Mouse (Mus musculus) cerebellum, adult 9-11 months (tissue): Measurements from ENCODE around the gene Nsun2.

Source experiments
- DNase-seq: peaks from one replicate; pipeline ENCODE4 v3.0.0; 2022

Nsun2 gene

GRCm38 (mm10) chr13:69533405-69534333, at the start of gene Nsun2:
TSS of gene Nsun2 (plus strand) at chr13:69533746.
- DNase-seq = peak; percentile 85

- DNase-seq = peak; percentile 25
Measured at GRCm38 (mm10) chr13:69485326-69485725, 48.2 kb upstream of the Nsun2 start.

DNA sequence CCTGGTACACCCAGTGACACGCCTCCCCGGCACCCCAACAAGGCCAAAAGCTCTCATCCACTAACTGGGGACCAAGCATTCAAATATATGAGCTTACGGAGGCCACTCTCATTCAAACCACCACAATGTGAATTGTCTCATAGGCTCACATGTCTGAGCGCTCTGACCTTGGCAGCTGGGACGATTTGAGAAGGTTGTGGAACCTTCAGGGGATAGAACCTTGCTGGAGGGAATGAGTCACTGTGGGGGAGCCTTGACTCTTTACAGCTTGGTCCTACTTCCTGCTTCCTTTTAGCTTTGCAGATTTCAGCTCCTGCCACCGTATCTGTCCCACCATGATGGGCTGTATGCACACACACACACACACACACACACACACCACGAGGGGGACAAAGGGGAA, 47.7 kb upstream of the Nsun2 start:
- peak; percentile 1 for DNase-seq

DNA sequence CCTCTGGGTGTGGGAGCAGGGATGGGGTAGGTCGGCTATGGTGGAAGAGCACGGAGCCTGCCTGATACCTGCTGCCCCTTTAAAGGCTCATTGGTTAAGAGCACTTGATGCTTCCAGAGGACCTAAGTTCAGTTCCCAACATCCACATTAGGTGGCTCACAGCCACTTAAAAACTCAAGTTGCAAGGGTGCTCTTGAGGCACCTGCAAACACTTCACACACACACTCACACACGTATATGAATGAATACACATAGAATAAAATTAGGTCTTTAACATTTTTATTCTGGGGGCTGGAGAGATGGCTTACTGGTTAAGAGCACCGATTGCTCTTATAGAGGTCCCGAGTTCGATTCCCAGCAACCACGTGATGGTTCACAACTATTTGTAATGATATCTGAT, 46.4 kb upstream of the Nsun2 start:
- peak; percentile 1 for DNase-seq

DNA sequence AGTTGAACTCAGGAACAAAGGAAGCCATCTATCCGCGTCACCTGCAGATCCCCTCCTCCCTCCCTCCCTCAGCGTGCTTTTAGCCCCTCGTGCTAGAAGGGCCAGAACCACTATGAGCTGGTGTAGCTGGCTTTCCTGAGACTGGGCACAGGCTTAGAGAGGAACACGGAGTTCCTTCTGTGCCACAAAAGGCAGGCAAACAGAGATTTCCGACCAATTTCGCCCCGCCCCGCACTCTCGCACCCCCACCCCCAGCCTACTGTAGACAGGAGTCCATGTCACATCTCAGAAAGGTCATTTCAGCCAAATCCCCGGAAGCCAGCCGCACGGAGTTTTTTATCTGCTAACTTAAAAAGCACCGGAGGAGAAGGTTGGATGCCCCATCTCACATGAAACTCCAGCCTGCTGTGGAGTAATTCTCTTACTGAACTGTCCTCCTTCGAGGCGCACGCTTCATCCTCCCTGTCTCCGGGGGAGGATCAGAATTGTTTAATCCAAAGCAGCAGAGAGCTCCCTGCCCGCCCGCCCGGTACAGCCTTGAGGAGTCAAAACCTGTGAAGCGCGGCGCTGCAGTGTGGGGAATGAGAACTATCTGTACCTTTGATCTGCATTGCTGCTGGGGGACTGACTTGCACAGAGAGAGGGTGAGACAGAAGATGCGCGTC, 45.8 kb upstream of the Nsun2 start:
- peak; percentile 2 for DNase-seq

- DNase-seq = peak; percentile 3
Measured at GRCm38 (mm10) chr13:69488565-69489255, 44.8 kb upstream of the Nsun2 start.

DNA sequence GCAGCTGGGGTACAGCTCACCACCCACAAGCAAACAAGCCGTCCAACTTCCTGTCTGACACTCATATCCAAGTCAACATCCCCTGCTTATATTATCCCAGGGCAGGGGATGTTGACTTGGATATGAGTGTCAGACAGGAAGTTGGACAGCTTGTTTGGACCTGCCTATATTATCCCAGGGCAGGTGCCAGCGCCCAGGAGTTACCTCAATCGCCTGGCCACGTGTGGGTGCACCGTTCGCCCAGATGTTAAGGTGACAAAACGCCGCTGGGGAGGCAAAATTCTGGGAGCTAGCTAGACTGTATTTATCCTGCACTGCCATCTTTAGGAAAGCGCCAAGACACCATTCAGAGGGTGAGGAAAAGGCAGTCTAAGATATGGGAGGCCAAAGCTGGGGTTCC, 43.8 kb upstream of the Nsun2 start:
- DNase-seq = peak; percentile 1

DNA sequence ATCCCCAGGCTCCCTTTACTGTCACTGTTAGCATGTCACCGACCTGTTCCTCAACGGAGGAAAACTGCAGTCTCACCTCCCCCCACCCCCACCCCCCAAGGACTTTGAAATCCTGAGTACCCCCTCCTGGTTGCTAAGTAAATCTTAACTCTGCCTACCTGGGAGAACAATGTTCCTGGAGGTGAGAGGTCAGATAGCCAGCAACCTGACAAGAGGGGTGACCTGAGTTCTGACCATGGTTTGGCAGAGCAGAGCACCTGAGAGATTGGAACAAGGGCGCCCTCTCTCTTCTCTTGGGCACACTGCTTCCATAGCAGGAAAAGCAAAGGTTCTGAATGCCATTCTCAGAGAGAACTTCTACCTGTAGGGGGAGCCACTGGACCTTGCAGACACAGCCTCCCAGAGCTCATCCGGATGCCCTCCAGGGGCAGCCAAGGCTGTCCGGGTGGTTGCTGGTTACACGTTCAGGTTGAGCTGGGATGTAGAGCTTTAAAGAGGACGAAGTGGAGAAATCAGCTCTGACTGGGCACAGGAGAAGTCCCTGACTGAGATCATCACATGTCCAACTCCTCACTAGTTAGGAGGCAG, 40.6 kb upstream of the Nsun2 start:
- peak; percentile 60 for DNase-seq

DNA sequence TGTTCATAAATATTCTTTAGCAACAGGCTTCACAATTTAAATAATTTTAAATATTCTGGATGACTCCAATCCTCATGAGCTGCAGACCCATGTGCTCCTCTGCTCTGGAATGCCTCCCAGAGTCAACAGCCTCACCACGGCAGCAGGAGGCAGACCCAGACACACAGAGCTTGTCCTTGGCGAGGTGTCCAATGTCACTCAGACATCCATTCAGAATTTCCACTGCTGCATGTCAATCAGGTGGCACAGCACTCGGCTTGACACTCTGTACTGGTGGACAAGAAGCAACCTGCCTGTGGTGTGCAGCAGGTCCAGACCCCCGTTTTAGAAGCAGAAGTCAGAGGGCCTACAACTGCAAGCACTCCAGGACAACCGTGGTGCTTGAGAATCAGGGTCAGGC, 35.3 kb upstream of the Nsun2 start:
- no peak for DNase-seq

GRCm38 (mm10) chr13:69502157-69502750, 31.3 kb upstream of the Nsun2 start:
- no peak for DNase-seq

DNA sequence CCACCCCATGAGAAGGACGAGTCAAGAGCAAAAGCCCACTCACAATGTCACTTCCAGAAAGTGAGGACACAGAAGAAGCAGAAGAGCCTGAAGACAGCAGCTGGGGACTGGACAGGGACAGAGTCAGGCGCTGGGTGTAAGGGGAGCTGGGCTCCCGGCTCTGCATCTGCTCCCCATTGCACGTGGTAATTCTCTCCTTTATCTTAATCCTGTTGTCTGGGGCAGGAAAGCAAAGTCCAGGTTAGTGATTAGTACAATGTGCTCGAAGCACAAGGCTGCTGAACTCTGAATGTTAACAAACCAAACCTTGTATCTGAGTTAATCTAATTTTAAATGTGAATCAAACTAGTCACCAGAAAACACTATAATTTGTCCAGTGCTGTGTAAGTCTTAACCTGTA, 30.7 kb upstream of the Nsun2 start:
- DNase-seq = no peak

DNA sequence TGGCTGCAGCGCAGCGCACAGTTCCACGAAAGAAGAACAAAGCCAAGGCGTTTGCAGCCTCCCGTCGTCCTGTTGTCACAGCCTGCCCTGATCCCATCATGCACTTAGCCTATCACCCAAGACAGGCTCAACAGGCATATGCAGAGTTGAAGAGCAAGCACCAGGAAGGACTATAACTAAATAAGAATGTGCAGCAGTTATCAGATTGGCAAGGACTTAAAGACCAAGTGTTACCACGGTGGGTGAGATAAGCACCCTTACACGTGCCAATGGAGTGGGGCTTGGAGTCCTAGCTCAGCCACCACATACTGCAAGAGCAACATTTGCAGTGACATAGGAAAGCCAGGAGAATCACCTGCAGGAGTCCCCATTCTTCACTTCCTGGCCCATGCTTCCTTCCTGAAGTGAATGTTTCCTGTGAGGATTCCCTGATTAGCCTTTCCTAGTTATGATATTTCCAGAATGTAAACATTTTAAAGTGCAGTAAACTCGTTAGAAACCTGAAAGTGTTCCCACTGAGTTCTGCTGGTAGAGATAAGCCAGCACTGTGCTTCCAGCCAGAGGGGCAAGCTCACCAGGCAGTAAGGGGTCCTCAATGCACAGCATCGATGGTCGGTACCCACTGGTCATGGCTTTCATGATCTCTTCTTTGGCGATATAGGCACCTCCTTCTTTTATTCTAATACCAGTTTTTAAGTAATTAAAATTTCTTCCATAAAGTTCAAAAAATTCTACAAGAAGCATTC, 27.0 kb upstream of the Nsun2 start:
- DNase-seq = no peak

DNA sequence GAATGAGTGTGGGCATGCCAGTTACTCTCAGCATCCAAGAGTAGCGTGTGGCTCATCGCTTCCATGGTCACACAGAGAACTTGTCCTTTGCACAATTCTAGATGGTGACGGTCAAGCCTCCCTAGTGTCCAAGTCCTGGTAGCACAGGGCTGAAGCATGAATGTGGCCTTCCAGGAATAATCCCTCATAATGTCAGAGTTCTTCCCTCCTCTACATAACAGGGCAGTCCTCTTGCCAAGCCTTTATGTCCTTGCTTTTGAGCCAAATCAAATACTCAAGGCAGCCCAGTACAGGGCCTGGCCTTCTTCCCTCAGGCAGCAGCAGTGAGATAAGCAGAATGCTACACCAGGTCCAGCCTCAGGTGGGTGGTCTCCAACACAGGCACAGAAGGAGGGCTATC, 25.9 kb upstream of the Nsun2 start:
- DNase-seq = no peak

DNA sequence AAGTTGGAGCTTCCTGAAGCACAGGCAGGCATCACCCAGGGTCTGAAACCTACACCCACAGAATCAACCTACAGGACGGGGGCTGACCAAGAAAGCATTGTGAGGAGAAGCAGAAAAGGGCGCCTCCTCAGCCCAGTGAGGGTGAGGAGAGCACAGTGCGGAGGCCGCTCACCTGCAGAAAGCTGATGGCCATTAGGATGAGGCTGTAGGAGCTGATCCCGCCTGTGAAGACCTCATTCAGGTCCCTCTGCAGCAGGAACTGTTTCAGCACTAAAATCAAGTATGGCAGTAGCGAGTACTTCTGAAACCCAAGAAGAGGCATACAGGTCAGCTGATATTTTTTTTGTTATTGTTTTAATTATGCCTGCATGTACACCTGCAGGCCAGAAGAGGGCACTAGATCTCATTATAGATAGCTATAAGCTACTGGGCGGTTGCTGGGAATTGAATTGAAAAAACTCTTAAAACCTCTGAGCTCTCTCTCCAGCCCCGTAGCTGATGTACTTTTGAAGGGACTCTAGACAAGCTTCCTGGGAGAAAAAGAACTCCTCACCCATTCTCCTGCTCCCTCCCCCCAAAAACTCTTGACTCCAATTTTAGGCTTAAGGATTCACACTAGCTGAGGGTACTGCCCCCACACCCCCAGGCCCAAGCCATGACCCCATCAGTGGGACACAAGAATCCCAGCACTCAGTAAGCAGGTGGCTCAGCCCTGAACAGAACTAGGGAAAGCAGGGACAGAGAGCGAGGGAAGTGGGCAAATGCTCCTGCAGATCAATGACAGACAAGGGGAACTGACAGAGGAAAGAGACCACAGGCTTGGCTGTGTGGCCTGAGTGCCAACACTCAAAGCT, 23.9 kb upstream of the Nsun2 start:
- DNase-seq = peak; percentile 39

DNA sequence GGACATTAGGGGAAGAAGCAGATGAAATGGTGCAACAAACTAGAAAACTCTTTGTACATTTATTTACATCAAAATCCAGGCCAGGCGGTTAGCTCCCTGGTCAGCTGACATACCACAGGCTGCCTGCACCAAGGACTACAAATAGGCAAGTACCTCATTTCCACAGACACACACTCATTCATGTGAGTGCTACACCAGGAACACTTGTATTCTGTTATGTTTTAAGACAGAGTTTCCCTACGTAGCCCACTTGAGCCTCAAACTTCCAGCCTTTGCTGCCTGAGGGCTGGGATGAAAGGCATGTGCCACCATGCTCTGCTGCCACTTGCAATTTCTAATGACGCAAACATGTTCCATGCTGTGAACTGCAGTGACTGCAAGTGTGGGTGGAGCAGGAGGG, 18.5 kb upstream of the Nsun2 start:
- DNase-seq = no peak

- DNase-seq = no peak
Measured at GRCm38 (mm10) chr13:69517445-69517844, 16.1 kb upstream of the Nsun2 start.

DNA sequence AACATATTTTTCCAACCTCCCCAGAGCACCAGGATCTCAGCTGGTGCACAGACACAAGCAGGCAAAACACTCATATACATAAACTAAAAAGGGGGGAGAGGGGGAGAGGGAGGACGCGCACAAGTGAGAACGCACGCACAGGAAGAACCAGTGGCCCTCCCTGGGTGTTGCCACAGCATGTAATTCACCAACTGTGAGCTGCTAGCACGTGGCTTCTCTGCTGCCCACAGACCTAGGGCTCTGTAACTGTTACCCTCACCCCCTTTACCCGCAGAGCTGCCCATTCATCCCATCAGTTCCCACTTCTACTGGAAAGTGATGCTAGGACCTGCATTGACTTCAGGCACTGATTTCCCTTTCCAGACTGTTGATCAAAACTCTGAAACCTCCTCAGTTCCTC, 14.4 kb upstream of the Nsun2 start:
- no peak for DNase-seq

DNA sequence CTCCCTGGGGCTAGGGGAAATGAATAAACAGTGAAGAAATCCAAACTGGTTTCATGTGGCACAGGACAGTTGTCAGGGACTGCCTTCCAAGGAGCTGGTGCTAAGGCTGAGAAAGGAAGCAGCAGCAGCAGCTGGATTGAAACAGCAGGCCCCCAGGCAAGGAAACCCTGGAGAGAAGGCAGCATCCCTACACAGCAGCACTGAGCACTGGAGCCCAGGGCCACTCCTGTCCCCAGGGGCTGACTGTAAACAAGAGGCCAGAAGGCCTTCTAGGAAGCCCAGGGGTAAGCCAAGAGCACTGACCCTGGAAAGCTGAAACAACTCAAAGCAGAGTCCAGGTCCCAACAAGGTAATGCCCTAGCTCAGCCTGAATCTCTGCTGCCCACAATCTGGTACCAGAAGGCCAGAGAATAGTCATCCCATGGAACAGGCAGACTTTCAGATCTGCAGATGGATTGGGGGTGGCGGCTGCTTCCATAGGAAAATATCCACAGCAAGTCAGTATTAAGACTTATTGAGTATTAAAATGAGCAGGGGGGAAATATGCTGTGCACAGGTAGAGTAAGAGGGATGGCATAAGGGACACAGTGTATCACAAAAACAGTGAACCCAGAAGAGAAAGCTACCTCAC, 11.3 kb upstream of the Nsun2 start:
- peak; percentile 46 for DNase-seq

DNA sequence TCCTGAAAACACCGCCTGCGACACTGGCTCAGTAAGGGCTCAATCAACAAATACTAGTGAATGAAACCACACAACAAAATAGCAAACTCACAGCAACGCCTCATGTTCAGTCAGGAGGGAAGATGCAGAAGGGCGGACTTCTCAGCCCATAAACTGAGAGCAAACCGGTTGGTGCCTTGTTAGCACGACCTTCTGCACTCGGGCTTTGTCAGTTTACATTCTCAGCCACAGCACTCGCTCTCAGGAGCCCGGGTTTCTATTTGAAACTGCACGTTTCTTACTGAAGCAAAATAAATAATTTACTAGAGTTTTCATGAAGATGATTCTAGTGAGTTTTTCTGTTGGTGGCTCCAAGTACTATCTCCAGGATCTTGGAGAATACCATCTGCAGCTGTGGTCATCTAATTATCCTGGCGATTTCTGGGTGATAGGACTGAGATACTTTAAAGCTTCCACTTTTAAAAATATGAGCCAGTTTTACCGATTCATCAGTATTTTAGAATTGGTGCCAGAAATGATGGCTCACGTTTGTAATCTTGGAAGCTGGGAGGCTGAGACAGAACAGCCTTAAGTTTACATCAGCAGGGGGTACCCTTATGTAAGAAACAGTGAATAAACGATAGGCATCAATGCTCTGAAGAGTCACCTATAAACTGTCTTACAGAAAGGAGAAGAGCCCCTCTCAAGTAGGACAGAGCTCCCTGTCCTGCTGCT, 9.9 kb upstream of the Nsun2 start:
- DNase-seq = no peak

DNA sequence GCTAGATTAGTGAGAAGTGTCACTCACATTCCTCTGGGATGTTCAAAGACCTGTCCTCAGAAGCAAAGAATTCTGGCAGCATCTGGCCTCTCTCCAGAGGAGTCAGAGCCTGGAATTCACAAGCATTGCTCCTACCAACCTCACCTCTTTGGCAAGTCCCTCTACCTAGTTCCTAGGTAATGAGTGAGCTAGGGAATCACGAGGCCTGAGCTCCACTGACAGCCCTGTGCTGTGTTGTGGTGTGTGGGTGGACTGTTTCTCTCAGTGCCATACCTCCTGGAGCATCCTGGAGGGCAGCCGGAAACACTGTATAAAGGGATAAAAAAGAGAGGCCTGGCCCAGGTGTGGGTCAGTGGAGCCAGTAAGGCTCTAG, 9.4 kb upstream of the Nsun2 start:
- DNase-seq = peak; percentile 57
